Mouse (Mus musculus) G1E (cell line): ENCODE data around the gene Slc48a1. TPM values are rescaled to one million over a fixed set of nuclear protein-coding genes. Genes with fewer than 3 reads are reported as not detected.

Experiments used
- ATAC-seq: 2 replicates; pipeline ENCODE4 v1.8.0; 2016; ENCODE audit warnings: mild to moderate bottlenecking; ENCODE audit not compliant: insufficient number of reproducible peaks, poor library complexity, low FRiP score, severe bottlenecking; ENCODE audit errors: extremely low read depth
- DNase-seq: peaks from one replicate; pipeline ENCODE4 v3.0.0; 2012; ENCODE audit warnings: low spot score
- H3K27me3 ChIP-seq: 2 replicates; pipeline ENCODE4 v1.6.1; 2012; ENCODE audit warnings: mild to moderate bottlenecking, low read length, inconsistent platforms; ENCODE audit not compliant: insufficient read depth
- H3K36me3 ChIP-seq: replicated peaks from 2 replicates; pipeline ENCODE3; 2012; ENCODE audit warnings: mild to moderate bottlenecking, inconsistent platforms
- H3K4me1 ChIP-seq: 2 replicates; pipeline ENCODE4 v1.6.1; 2012; ENCODE audit warnings: low read depth, low read length, inconsistent platforms, mixed read lengths; ENCODE audit not compliant: insufficient read depth
- H3K4me3 ChIP-seq: 2 replicates; pipeline ENCODE4 v1.5.1; 2012; ENCODE audit warnings: low read depth, mild to moderate bottlenecking, inconsistent platforms, low read length, moderate library complexity, mixed read lengths
- H3K9me3 ChIP-seq: replicated peaks from 2 replicates; pipeline ENCODE4 v1.6.1; 2012; ENCODE audit warnings: inconsistent platforms
- CTCF ChIP-seq: IDR thresholded peaks from 2 replicates; pipeline ENCODE4 v1.5.1; 2012; ENCODE audit warnings: low read depth, low read length, inconsistent platforms, mixed read lengths
- GATA1 ChIP-seq: IDR thresholded peaks from 2 replicates; pipeline ENCODE4 v1.6.1; 2012; ENCODE audit warnings: borderline replicate concordance, low read length, inconsistent platforms, mixed read lengths
- GATA2 ChIP-seq: IDR thresholded peaks from 2 replicates; pipeline ENCODE4 v1.6.1; 2012; ENCODE audit warnings: low read depth, low read length, inconsistent platforms, borderline replicate concordance
- POLR2AphosphoS5 ChIP-seq: IDR thresholded peaks from 2 replicates; pipeline ENCODE4 v1.6.1; 2012; ENCODE audit warnings: low read depth, low read length, inconsistent platforms; ENCODE audit not compliant: insufficient replicate concordance
- TAL1 ChIP-seq: conservative IDR thresholded peaks from 2 replicates; pipeline ENCODE4 v1.6.1; 2012; ENCODE audit warnings: low read depth, low read length, inconsistent platforms, mixed read lengths
- polyA plus RNA-seq: library from polyadenylated mRNA; stranded (reverse); fragments of >175 nt; gene quantifications from 2 replicates; pipeline ENCODE4 v1.2.3, GENCODE M21; 2012
- total RNA-seq, 2 experiments: library from RNA; stranded (forward) in 1 of 2; stranded (reverse) in 1 of 2; fragments of 200-1000 nt in 1 of 2; fragments of >200 nt in 1 of 2; fragmentation: Nextera tagmentation in 1 of 2; gene quantifications; 2 replicates each; pipeline ENCODE4 v1.2.3; 2014 to 2017

The Slc48a1 gene
- total and polyA plus RNA-seq, 3 experiments = 108 to 256 (median 125) TPM

GRCm38 (mm10) chr15:97819937-97820336 is 41.6 kb downstream of the Slc48a1 start:
- no peak for DNase-seq
- H3K36me3 ChIP-seq = peaks cover 88% of the 10 kb centered on the region
- H3K4me1 ChIP-seq = peaks cover 93% of the 10 kb centered on the region
- H3K4me3 ChIP-seq = peak overlapping the region; percentile 33; the same call in 1 of the 2 replicates
- TF ChIP-seq GATA2 = no peak
- TF ChIP-seq CTCF = no peak
- no peak for TF ChIP-seq POLR2AphosphoS5
- TF ChIP-seq GATA1 = no peak
- no peak for TF ChIP-seq TAL1
- no peaks in the 10 kb centered on the region for H3K27me3 ChIP-seq
- no peak for ATAC-seq
- no peaks in the 10 kb centered on the region for H3K9me3 ChIP-seq

- peak overlapping the region; percentile 49; the same call in 1 of the 2 replicates for H3K4me3 ChIP-seq
- DNase-seq (peak; percentile 66), ATAC-seq (no peak)
- H3K4me1 ChIP-seq = peaks cover 93% of the 10 kb centered on the region
- peaks cover 86% of the 10 kb centered on the region for H3K36me3 ChIP-seq
- no peaks in the 10 kb centered on the region for H3K27me3 ChIP-seq
- no peak for TF ChIP-seq CTCF
- no peaks in the 10 kb centered on the region for H3K9me3 ChIP-seq
These were observed 43.1 kb downstream of the Slc48a1 start for GRCm38 (mm10) chr15:97821321-97821982.

- DNase-seq (no peak), ATAC-seq (no peak)
- peak overlapping the region; percentile 56; the same call in 1 of the 2 replicates for H3K4me3 ChIP-seq
- H3K9me3 ChIP-seq = no peaks in the 10 kb centered on the region
- H3K4me1 ChIP-seq = peaks cover 93% of the 10 kb centered on the region
- H3K27me3 ChIP-seq = no peaks in the 10 kb centered on the region
- no peak for TF ChIP-seq CTCF
- TF ChIP-seq TAL1 = no peak
- TF ChIP-seq GATA2 = no peak
- TF ChIP-seq GATA1 = no peak
- TF ChIP-seq POLR2AphosphoS5 = no peak
- H3K36me3 ChIP-seq = peaks cover 87% of the 10 kb centered on the region
These were observed 43.7 kb downstream of the Slc48a1 start for GRCm38 (mm10) chr15:97821983-97822363.

GRCm38 (mm10) chr15:97822545-97823228 is 44.4 kb downstream of the Slc48a1 start:
- H3K9me3 ChIP-seq = no peaks in the 10 kb centered on the region
- no peak overlapping the region; the same call in 1 of the 2 replicates for H3K4me3 ChIP-seq
- peak; percentile 46 for DNase-seq
- TF ChIP-seq GATA2 (no peak), GATA1 (no peak), POLR2AphosphoS5 (no peak), CTCF (no peak), TAL1 (no peak)
- no peaks in the 10 kb centered on the region for H3K27me3 ChIP-seq
- H3K36me3 ChIP-seq = peaks cover 87% of the 10 kb centered on the region
- ATAC-seq = no peak
- peaks cover 92% of the 10 kb centered on the region for H3K4me1 ChIP-seq

- Histone ChIP-seq H3K36me3 (peaks cover 86% of the 10 kb centered on the region), H3K27me3 (no peaks in the 10 kb centered on the region), H3K4me1 (peaks cover 90% of the 10 kb centered on the region), H3K9me3 (no peaks in the 10 kb centered on the region), H3K4me3 (no peak overlapping the region; the same call in 1 of the 2 replicates)
- no peak for DNase-seq
- TF ChIP-seq CTCF (no peak), POLR2AphosphoS5 (no peak), GATA2 (no peak)
- no peak for ATAC-seq
These were observed 45.2 kb downstream of the Slc48a1 start for GRCm38 (mm10) chr15:97823479-97823878.

- H3K4me1 ChIP-seq = peaks cover 92% of the 10 kb centered on the region
- H3K27me3 ChIP-seq = no peaks in the 10 kb centered on the region
- no peak for DNase-seq
- H3K4me3 ChIP-seq = no peak overlapping the region; the same call in 1 of the 2 replicates
- H3K36me3 ChIP-seq = peaks cover 86% of the 10 kb centered on the region
- H3K9me3 ChIP-seq = no peaks in the 10 kb centered on the region
- TF ChIP-seq CTCF (no peak), GATA1 (no peak), TAL1 (no peak), GATA2 (no peak), POLR2AphosphoS5 (no peak)
- no peak for ATAC-seq
These were observed 45.7 kb downstream of the Slc48a1 start for GRCm38 (mm10) chr15:97824042-97824441.
